Mouse (Mus musculus) CD8-positive naive resting alpha-beta T cell, adult 57 days (primary cell): ENCODE results near the gene Ddx43. TPM values are rescaled to one million over a fixed set of nuclear protein-coding genes. Genes with fewer than 3 reads are reported as not detected.

Experiments
- total RNA-seq: library from RNA; stranded (reverse); gene quantifications from one replicate; pipeline ENCODE4 v1.2.4, GENCODE M21; 2023

Ddx43 gene
- 1.4 TPM for total RNA-seq

DNA sequence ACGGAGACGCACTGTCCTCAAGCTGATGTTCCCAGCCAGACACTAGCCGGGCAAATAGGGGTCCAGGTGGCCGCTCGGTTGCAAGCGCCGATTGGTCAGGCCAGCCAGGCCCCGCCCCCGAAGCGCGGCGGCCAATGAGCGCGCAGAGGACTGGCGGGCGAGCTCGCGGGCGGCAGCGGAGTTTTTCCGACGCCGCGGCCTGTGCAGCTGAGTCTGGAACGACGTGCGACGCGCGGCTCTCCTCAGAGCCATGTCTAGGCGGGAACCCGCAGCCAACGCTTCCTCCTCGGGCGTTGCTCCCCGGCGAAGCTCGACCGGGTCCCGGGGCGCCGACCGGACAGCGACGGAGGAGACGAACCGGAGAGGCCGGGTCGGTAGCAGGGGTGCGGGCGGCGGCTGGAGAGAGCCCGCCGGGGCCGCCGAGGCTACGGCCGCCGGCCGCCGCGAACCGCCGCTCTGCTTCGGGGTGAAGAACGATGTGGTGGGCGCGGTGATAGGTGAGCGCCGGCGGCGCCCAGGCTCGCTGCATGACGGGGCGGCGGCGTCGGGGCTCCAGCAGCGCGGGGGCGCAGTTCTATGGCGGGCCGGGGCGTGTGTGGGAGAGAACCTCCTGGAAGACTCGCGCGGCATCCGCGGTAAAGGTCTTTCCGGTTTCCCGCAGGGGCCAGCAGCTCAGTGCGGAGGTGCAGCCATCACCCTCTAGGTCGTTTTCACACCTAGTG, at the start of gene Ddx43:
TSS of gene Ddx43 (plus strand) at position 148 of the 722 bp plus-strand sequence.

DNA sequence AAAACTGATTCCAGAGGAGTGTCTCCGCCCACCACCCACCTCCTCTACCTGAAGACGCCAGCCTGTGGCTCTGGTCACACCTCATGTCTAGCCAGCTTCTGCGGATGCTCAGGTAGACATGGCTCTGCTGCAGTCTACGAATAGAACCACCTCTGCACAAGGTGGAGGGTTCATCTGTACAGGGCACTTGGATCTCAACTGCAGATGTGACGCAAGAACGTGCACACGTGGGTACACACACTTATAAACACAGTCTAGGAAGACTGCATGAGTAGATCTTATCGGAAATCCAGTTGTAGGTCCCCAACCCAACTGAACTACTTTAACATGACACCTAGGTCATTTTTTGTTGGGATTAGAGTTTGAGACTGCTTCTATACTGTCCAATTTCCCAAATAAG, 40.0 kb upstream of the Ddx43 start, which contains the start of gene Gsta2:
TSS of gene Gsta2 (minus strand) at position 178 of the 400 bp plus-strand sequence.

GRCm38 (mm10) chr9:78367959-78368358, 27.6 kb upstream of the Ddx43 start, which contains the start of gene Dppa5a:
Gene Dppa5a (minus strand): TSS chr9:78368177.

DNA sequence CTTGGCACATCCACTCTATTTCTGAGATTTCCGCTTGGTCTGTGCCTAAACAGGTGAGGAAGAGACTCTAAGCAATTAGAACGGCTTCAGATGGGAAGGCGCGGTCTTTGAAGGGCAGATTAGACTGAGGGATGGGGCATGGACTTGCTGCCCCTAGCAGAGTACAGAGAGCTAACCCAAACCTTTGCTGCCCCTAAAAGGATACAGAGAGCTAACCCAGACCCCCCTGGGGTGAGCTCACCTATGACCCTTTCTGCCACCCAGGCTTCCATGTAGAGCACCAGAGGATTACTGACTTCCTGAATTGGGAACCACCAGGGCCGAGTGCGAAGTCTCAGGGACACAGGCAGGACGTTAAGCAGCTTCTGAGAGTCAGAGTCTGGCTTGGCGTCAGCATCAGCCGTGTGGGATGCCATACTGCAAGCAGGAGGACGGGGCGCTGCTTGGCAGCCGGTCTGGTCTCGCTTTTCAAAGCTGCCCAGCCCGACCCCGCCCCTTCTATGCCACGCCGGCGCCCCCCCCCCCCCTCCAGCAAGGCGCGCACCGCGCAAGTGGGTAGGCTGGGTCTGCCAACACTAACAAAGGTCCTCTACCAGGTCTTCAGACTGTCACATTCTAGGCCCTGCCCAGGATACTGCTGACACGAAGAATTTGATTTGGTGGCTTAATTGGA, 17.3 kb upstream of the Ddx43 start, which contains the start of gene Ooep:
TSS of gene Ooep (minus strand) at position 613 of the 673 bp plus-strand sequence.

GRCm38 (mm10) chr9:78442579-78443392, 47.2 kb downstream of the Ddx43 start, which contains the start of gene Cgas:
Gene Cgas (minus strand): TSS chr9:78443237.

GRCm38 (mm10) chr9:78447973-78448873, 52.6 kb downstream of the Ddx43 start, which contains the start of the genes Mto1 and Gm17324:
Gene Mto1 (plus strand): TSS chr9:78448208.
Gene Gm17324 (minus strand): TSS chr9:78448786.

Other genes starting within 250 kb of the Ddx43 start
- gene Gsta4, start 213.0 kb upstream of the Ddx43 start, total RNA-seq = 0.73 TPM
- gene Gsta1, start 165.1 kb upstream of the Ddx43 start, total RNA-seq = not detected
- not detected for gene Gm3776, start 138.6 kb upstream of the Ddx43 start, total RNA-seq
- not detected for gene Gm10639, start 105.9 kb upstream of the Ddx43 start, total RNA-seq
- not detected for gene Omt2a, start 81.0 kb upstream of the Ddx43 start, total RNA-seq
- not detected for gene Omt2b, start 68.2 kb upstream of the Ddx43 start, total RNA-seq
- gene Gsta2, start 40.0 kb upstream of the Ddx43 start, total RNA-seq = not detected
- not detected for gene Dppa5a, start 27.6 kb upstream of the Ddx43 start, total RNA-seq
- not detected for gene Ooep, start 17.1 kb upstream of the Ddx43 start, total RNA-seq
- gene Cgas, start 47.5 kb downstream of the Ddx43 start, total RNA-seq = 3.1 TPM
- 28.4 TPM for gene Mto1, start 52.4 kb downstream of the Ddx43 start, total RNA-seq
- gene Gm17324, start 53.0 kb downstream of the Ddx43 start, total RNA-seq = not detected
- gene Eef1a1, start 93.4 kb downstream of the Ddx43 start, total RNA-seq = 12,055 TPM
- 5.5 TPM for gene Slc17a5, start 192.3 kb downstream of the Ddx43 start, total RNA-seq
- not detected for gene Cd109, start 219.8 kb downstream of the Ddx43 start, total RNA-seq